In genomic region chr10:82042191-82042590, GRCm38 (mm10) we compare ENCODE assay signal across 27 mouse cellular contexts. TPM values are rescaled to one million over a fixed set of nuclear protein-coding genes. Genes with fewer than 3 reads are reported as not detected.
"Had no signal": no experiment of that assay in that cellular context is flagged by ENCODE, and none has a peak within 500 bp of the region (broad histone marks: within the 10 kb centered on the region; RNA-seq: fewer than 3 reads in every experiment).

No protein-coding gene starts in this region.

- DNase-seq: cerebellum, adult 9-11 months; cerebellum, postnatal 10 days; cerebellum, postnatal 14 days; cerebellum, postnatal 25 days; cerebellum, postnatal 36 days; embryo, embryonic 11 days; forebrain, postnatal 0 days; gastrocnemius, adult 2 months; gastrocnemius, postnatal 10 days; gastrocnemius, postnatal 14 days; gastrocnemius, postnatal 25 days; gastrocnemius, postnatal 36 days; heart, adult 11 months; heart, adult 18-20 months; heart, adult 2 months had no signal

- H3K27me3 ChIP-seq: embryonic facial prominence, embryonic 12.5 days; embryonic facial prominence, embryonic 13.5 days; embryonic facial prominence, embryonic 15.5 days; forebrain, embryonic 12.5 days; forebrain, embryonic 13.5 days; forebrain, embryonic 15.5 days had no signal

- H3K36me3 ChIP-seq: embryonic facial prominence, embryonic 10.5 days; embryonic facial prominence, embryonic 12.5 days; embryonic facial prominence, embryonic 13.5 days; embryonic facial prominence, embryonic 15.5 days; forebrain, embryonic 10.5 days; forebrain, embryonic 12.5 days; forebrain, embryonic 15.5 days had no signal

- H3K4me2 ChIP-seq: embryonic facial prominence, embryonic 12.5 days; embryonic facial prominence, embryonic 13.5 days; embryonic facial prominence, embryonic 15.5 days; forebrain, embryonic 12.5 days; forebrain, embryonic 13.5 days; forebrain, embryonic 15.5 days had no signal

- H3K4me3 ChIP-seq: embryonic facial prominence, embryonic 10.5 days; embryonic facial prominence, embryonic 12.5 days; embryonic facial prominence, embryonic 13.5 days; embryonic facial prominence, embryonic 15.5 days; erythroblast, embryonic 14.5 days; forebrain, embryonic 10.5 days; forebrain, embryonic 12.5 days; forebrain, embryonic 13.5 days; forebrain, embryonic 15.5 days; gastrocnemius, adult 2 months; heart, adult 2 months had no signal

- H3K9ac ChIP-seq: embryonic facial prominence, embryonic 12.5 days; embryonic facial prominence, embryonic 13.5 days; embryonic facial prominence, embryonic 15.5 days; forebrain, embryonic 12.5 days; forebrain, embryonic 13.5 days; forebrain, embryonic 15.5 days; forebrain, postnatal 0 days had no signal

- ATAC-seq: forebrain, embryonic 13.5 days; forebrain, embryonic 14.5 days; forebrain, embryonic 15.5 days; forebrain, embryonic 16.5 days; forebrain, postnatal 0 days had no signal

- H3K4me1 ChIP-seq: embryonic facial prominence, embryonic 10.5 days; embryonic facial prominence, embryonic 12.5 days; embryonic facial prominence, embryonic 13.5 days; embryonic facial prominence, embryonic 15.5 days; forebrain, embryonic 10.5 days; forebrain, embryonic 12.5 days had no signal

- H3K27ac ChIP-seq: embryonic facial prominence, embryonic 10.5 days; embryonic facial prominence, embryonic 12.5 days; embryonic facial prominence, embryonic 13.5 days; embryonic facial prominence, embryonic 15.5 days; forebrain, embryonic 10.5 days; forebrain, embryonic 12.5 days; forebrain, embryonic 13.5 days; forebrain, embryonic 15.5 days; gastrocnemius, adult 2 months; heart, adult 2 months had no signal

RNA-seq across cellular contexts. Expression of gene BC024063, which starts 41.0 kb away (rescaled TPM):
- total RNA-seq: granulocyte monocyte progenitor cell, adult 5-6 weeks had no signal
- polyA plus RNA-seq: erythroblast, embryonic 14.5 days had no signal
